Mouse (Mus musculus): ENCODE results near the gene Tmem91. TPM values are rescaled to one million over a fixed set of nuclear protein-coding genes. Genes with fewer than 3 reads are reported as not detected.
A peak's percentile ranks its signal among the peaks of the same experiment; 100 is the strongest.

The Tmem91 gene
- total RNA-seq, 2 experiments from 2014 or later, result 8.4 to 10.9 TPM

- no peak for DNase-seq (ENCODE audit: low spot score in 2 of 2)
Measured at GRCm38 (mm10) chr7:25700732-25701131, 25.8 kb upstream of the Tmem91 start.

- no peak for DNase-seq (ENCODE audit: low spot score in 2 of 2)
Measured at GRCm38 (mm10) chr7:25699851-25700250, 24.9 kb upstream of the Tmem91 start.

DNA sequence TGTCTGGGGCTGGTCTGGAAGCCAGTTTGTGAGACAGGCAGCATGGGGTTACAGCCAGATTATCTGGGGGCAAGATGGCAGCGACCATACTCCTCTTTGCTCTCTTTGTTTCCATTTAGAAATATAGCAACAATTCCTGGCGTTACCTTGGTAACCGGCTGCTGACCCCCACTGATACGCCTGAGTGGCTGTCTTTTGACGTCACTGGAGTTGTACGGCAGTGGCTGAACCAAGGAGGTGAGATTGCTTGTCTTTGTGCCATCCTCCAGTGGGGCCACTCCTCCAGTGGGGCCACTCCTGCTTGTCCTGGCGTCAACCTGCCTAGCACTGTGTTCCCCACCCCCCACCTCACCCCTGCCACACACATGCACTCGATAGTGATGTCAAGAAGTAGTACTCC, 19.1 kb upstream of the Tmem91 start:
- no peak for DNase-seq (ENCODE audit: low spot score in 2 of 2)

- no peak for DNase-seq (ENCODE audit: low spot score in 2 of 2)
Measured at GRCm38 (mm10) chr7:25690051-25690450, 15.1 kb upstream of the Tmem91 start.

DNA sequence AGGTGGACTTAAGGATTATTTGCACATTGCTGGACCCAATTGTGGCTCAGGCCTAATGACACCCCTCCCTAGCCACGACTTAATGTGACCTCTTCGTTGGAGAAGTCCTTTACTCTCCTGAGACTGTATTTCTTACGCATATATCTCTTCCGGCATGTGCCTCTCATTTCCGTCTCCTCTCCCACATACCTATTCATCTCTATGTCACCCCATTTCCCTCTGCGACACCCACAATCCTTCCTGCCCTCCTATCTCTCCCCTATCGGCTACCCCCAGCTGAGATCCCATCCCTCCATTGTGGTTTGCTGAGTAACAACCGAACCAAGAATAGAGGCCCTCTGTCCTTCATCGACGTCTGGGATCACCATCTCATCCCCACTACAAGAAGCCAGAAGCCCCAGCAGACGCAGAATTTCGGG, 14.6 kb upstream of the Tmem91 start:
- DNase-seq (ENCODE audit: low spot score in 2 of 2), result no peak

DNA sequence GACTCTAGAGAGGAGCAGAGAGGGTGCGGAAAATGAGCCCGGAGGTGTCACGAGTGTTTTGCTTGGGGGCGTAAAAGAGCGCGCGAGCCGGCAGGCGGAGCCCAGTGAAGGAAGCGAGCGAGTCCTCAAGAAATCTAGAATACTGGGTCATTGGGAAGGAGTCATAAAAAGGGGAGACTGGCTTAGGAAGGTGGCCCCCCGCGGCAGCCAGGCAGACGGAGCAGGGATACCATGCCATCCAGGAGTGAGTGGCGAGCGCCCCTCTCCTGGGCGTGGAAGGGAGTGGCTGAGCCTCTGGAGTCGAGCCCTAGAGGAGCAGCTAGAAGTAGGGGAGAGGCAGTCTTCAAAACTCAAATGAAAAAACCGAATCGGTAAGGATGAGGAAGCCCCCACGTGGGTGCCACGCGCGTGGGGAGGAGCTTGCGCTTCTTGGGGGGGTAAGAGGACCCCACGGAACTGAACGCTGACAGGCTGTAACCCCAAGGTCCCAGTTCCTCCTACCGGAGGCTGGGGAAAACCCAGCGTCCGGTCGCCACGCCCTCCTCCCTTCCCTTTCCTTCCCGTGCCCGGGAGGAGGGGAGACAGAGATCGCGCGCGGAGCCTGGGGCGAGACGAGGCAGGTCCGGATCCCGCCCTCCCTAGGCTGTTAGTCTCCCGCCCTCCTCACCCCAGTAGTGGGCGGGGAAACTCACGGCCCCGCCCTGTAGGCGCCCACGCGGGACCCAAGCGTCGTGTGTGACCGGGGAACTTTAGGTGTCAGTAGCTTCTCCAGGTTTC, 14.0 kb upstream of the Tmem91 start:
- DNase-seq (ENCODE audit: low spot score in 2 of 2), result no peak

DNA sequence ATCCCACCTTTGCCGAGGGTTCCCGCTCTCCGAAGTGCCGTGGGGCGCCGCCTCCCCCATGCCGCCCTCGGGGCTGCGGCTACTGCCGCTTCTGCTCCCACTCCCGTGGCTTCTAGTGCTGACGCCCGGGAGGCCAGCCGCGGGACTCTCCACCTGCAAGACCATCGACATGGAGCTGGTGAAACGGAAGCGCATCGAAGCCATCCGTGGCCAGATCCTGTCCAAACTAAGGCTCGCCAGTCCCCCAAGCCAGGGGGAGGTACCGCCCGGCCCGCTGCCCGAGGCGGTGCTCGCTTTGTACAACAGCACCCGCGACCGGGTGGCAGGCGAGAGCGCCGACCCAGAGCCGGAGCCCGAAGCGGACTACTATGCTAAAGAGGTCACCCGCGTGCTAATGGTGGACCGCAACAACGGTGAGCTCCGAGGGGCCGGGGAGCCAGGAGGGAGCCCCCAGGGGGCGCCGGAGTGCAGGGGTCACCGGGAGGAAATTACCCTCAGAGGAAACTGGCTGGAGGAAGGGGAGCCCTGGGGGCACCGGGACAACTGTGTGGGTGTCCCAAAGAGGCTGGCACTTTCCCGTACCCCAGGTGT, 12.9 kb upstream of the Tmem91 start:
- no peak for DNase-seq (ENCODE audit: low spot score in 2 of 2)

DNA sequence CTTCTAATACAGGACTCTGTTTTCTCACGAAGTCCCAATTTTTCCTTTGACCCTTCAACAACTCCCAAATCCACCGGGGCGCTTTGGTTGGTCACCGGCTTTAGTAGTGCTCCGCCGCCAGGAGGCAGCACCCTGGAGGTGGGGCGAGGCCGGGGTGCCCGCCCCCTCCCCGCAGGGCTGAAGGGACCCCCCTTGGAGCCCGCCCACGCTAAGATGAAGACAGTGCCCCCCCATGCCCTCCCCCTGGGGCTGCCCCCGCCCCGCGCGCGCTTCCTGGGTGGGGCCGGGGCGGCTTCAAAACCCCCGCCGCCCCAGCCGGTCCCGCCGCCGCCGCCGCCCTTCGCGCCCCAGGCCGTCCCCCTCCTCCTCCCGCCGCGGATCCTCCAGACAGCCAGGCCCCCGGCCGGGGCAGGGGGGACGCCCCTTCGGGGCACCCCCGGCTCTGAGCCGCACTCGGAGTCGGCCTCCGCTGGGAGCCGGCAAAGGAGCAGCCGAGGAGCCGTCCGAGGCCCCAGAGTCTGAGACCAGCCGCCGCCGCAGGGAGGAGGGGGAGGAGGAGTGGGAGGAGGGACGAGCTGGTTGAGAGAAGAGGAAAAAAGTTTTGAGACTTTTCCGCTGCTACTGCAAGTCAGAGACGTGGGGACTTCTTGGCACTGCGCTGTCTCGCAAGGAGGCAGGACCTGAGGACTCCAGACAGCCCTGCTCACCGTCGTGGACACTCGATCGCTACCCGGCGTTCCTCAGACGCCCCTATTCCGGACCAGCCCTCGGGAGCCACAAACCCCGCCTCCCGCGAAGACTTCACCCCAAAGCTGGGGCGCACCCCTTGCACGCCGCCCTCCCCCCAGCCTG, 11.9 kb upstream of the Tmem91 start, which contains the start of gene Tgfb1:
Gene Tgfb1, plus strand, starts transcription at position 323 of the 852 bp plus-strand sequence.
- no peak for DNase-seq (ENCODE audit: low spot score in 2 of 2)

- no peak for DNase-seq (ENCODE audit: low spot score in 2 of 2)
Measured at GRCm38 (mm10) chr7:25685926-25686470, 11.0 kb upstream of the Tmem91 start.

GRCm38 (mm10) chr7:25684659-25685058, 9.7 kb upstream of the Tmem91 start:
- DNase-seq (ENCODE audit: low spot score in 2 of 2), result no peak

DNA sequence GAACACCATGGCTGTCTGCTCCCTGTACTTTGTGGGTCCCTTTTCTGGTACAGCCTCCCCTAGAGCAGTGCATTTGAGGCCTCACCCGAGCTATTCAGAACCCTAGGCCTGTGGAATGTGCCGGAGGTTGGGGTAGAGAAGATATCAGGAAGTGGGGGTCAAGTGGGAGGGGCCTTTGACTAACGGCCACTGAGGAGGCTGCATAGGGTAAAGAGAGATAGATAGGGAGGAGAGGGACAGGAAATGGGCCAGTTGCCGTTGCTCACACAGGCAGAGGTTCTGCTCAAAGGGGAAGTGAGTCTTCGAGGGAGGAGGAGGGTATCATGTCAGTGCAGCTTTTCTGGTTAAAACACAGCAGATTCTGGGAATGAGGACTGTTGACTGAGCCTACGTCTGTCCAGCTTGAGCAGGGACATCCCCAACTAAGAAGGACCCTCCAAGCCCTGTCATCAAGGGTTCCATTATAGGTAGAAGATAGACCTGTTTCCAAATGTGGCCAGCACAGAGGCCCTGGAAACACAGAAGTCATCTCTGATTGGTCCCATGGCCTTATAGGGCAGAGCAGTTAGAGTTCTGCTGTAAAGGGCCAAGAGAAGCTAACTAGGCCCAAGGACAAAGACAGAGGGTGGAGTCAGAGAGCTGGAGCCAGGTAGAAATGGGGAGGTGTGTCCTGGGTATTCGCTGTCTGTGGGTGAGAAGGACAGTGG, 8.7 kb upstream of the Tmem91 start:
- DNase-seq (ENCODE audit: low spot score in 2 of 2), result no peak

DNA sequence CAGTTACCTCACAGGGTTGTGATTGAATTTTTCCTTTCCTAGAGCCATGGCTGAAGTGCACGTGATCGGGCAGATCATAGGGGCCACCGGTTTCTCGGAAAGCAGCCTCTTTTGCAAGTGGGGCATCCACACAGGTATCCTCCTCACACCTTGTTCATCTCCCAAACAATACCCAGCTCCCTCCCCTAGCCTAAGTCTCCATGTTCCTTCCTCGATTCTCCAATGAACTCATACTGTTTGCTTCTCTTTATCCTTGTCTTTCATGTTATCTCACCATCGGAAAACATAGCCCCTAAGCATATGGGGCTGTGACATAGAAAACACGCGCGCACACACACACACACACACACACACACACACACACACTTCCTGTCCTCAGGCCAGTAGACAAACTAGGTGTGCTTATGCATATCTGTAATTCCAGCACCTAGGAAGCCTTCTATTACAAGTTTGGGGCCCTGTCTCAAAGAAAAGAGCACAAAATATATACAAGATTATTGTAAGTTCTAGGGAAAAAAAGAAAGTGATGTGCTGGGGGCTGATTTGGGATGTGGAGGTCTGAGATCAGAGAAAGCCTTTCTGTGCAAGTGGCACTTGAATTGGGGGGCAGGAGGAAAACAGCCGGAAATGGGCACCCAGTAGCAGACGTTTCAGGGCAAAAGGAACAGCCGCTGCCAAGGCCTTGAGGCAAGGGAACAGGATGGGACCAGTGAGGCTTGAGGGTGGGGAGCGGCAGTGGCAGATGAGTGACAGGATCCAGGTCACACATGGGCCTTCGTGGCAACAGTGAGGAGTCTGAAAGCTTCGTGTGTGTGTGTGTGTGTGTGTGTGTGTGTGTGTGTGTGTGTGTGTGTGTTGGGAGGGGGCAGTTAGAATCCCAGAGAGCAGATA, 6.6 kb upstream of the Tmem91 start:
- DNase-seq (ENCODE audit: low spot score in 2 of 2), result no peak

DNA sequence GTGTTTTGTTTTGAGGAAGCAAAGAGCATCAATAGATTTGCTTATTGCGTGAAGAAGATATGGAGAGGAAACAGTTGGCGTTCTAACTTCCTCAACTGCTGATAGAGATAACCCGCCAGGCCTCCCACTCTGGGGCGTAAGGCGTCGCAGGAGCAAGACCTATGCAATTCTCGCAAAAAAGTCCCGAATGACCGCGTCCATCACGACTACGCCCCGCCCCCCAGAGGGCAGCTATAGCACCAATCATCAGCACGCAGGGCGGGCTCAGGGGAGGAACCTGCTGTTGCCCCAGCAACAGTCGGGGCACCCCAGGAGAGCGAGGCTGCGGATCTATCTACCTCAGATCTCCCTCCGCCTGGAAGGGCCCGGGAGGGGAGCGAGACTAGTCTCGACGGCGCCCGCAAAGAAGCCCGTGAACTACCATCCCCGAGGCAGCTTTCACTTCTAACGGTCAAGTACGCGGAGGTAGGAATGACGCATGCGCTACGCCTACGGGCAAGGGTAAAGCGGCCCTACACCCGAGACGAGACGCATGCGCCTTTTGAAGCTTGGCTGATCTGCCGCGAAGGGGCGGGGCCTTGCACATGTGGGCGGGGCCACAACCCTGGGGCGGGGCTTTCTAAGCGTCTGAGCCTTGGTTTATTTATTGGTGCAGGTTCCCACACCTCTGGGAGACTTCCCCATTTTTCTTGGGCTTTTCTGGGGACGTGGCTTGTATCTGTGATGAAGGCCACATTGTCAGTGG, 5.7 kb upstream of the Tmem91 start, which contains the start of gene B9d2:
Gene B9d2, plus strand, starts transcription at position 267 of the 745 bp plus-strand sequence.
- peak; percentile 91 to 96 for DNase-seq (ENCODE audit: low spot score in 2 of 2)

DNA sequence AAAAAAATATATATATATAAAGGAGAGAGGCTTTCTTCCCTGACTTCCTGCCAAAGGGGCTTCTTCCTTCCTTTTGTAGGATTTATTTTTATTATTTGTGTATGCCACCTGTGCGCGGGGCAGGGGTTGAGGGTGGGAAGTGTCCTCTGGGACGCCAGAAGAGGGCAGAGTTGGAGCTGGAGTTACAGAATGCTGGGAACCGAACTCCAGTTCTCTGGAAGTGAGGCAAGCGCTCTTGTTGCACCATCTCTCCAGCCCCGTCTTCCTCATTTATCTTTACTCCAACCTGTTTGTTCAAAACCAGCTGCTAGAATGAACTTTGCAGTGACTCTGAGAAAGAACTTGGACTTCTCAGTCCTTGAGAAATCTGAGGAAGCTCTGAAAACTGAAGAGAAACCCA, 5.0 kb upstream of the Tmem91 start:
- DNase-seq (ENCODE audit: low spot score in 2 of 2), result no peak

GRCm38 (mm10) chr7:25677013-25677412, 2.0 kb upstream of the Tmem91 start:
- no peak for DNase-seq (ENCODE audit: low spot score in 2 of 2)

GRCm38 (mm10) chr7:25676085-25676781, 1.3 kb upstream of the Tmem91 start:
- peak; percentile 88 to 96 for DNase-seq (ENCODE audit: low spot score in 2 of 2)

- no peak for DNase-seq (ENCODE audit: low spot score in 2 of 2)
Measured at GRCm38 (mm10) chr7:25675405-25675804, 439 bp upstream of the Tmem91 start.

- no peak for DNase-seq (ENCODE audit: low spot score in 2 of 2)
Measured at GRCm38 (mm10) chr7:25674297-25674696, 669 bp downstream of the Tmem91 start.

Measured in layer of hippocampus, adult 18-20 months (tissue).